34 mouse cellular contexts compared by ENCODE assay signal in genomic region chr9:116967317-116967716, GRCm38 (mm10).
"Had no signal": no experiment of that assay in that cellular context is flagged by ENCODE, and none has a peak within 500 bp of the region (broad histone marks: within the 10 kb centered on the region; RNA-seq: fewer than 3 reads in every experiment).

No protein-coding gene starts in this region.

- H3K27me3 ChIP-seq: heart, embryonic 12.5 days; heart, embryonic 13.5 days; heart, embryonic 15.5 days; hindbrain, embryonic 12.5 days; hindbrain, embryonic 13.5 days; hindbrain, embryonic 15.5 days; intestine, embryonic 15.5 days; kidney, embryonic 15.5 days had no signal

- H3K4me3 ChIP-seq: heart, embryonic 10.5 days; heart, embryonic 12.5 days; heart, embryonic 13.5 days; heart, embryonic 15.5 days; hindbrain, embryonic 10.5 days; hindbrain, embryonic 12.5 days; hindbrain, embryonic 13.5 days; hindbrain, embryonic 15.5 days; intestine, embryonic 15.5 days; kidney, embryonic 15.5 days; layer of hippocampus, adult 2 months; left cerebral cortex, adult 2 months had no signal

- H3K4me2 ChIP-seq: heart, embryonic 11.5 days; heart, embryonic 12.5 days; heart, embryonic 13.5 days; heart, embryonic 15.5 days; hindbrain, embryonic 12.5 days; hindbrain, embryonic 13.5 days; hindbrain, embryonic 14.5 days; hindbrain, embryonic 15.5 days; intestine, embryonic 15.5 days; kidney, embryonic 15.5 days had no signal

- DNase-seq: heart, postnatal 14 days; heart, postnatal 36 days; heart, postnatal 4 days; kidney, adult 11 months; kidney, adult 18-20 months; kidney, adult 2 months; kidney, adult 8-10 months; kidney, adult 9 months; kidney, postnatal 10 days; kidney, postnatal 14 days; kidney, postnatal 25 days; kidney, postnatal 36 days; kidney, postnatal 4 days; layer of hippocampus, adult 9-11 months; layer of hippocampus, postnatal 36 days had no signal

- H3K27ac ChIP-seq: heart, embryonic 10.5 days; heart, embryonic 13.5 days; heart, embryonic 15.5 days; hindbrain, embryonic 10.5 days; hindbrain, embryonic 12.5 days; hindbrain, embryonic 13.5 days; hindbrain, embryonic 14.5 days; hindbrain, embryonic 15.5 days; hindbrain, postnatal 0 days; intestine, embryonic 15.5 days; kidney, embryonic 15.5 days; kidney, postnatal 0 days; layer of hippocampus, adult 2 months; left cerebral cortex, adult 2 months had no signal

- H3K9me3 ChIP-seq: heart, embryonic 10.5 days; heart, embryonic 12.5 days; heart, embryonic 13.5 days; heart, embryonic 15.5 days; hindbrain, embryonic 10.5 days; hindbrain, embryonic 12.5 days; hindbrain, embryonic 13.5 days; hindbrain, embryonic 15.5 days; intestine, embryonic 15.5 days; kidney, embryonic 15.5 days had no signal

- H3K9ac ChIP-seq: heart, embryonic 12.5 days; heart, embryonic 13.5 days; heart, embryonic 15.5 days; hindbrain, embryonic 12.5 days; hindbrain, embryonic 13.5 days; hindbrain, embryonic 14.5 days; hindbrain, embryonic 15.5 days; intestine, embryonic 15.5 days; kidney, embryonic 15.5 days had no signal

- H3K36me3 ChIP-seq: heart, embryonic 10.5 days; heart, embryonic 12.5 days; heart, embryonic 15.5 days; hindbrain, embryonic 10.5 days; hindbrain, embryonic 12.5 days; hindbrain, embryonic 13.5 days; hindbrain, embryonic 15.5 days; intestine, embryonic 15.5 days had no signal

- H3K4me1 ChIP-seq: intestine, embryonic 15.5 days had no signal

- ATAC-seq: hindbrain, embryonic 16.5 days; hindbrain, postnatal 0 days; inflammation-experienced regulatory T-cells, adult 6 months; intestine, embryonic 15.5 days; intestine, postnatal 0 days had no signal
